Mouse (Mus musculus) heart, postnatal 0 days (tissue): ENCODE results near the gene 9630041A04Rik.

Experiments
- CTCF ChIP-seq: IDR thresholded peaks from 2 replicates; pipeline ENCODE4 v1.5.1; 2016; ENCODE audit warnings: antibody characterized with exemption, control low read depth, low read depth
- EP300 ChIP-seq: IDR thresholded peaks from 2 replicates; pipeline ENCODE4 v1.6.1; 2016; ENCODE audit warnings: antibody characterized with exemption, low read depth

DNA sequence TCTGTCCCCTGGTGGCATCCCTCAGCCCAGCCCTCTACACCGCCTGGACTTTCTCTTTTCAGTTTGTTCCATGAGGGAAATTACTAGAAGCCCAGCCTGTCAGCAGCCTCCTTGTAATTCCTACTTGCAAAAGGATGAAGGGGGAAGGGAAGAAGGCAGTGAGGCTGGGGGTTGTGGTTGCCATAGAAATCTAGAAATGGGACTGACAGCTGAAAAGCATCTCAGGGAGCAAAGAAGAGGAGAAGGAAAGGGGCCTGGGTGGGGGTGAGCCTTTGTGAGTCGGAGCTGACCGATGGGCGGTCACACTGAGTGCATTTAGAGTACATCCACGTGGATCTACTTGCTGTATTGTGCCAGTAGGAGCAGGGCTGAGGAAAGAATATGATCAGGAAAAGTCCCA lies 47.2 kb downstream of the 9630041A04Rik start:
- TF ChIP-seq CTCF (no peak), EP300 (no peak)
